Mouse (Mus musculus) stomach, embryonic 14.5 days (tissue): ENCODE data around the gene Tmem63c. TPM values are rescaled to one million over a fixed set of nuclear protein-coding genes. Genes with fewer than 3 reads are reported as not detected.

Source experiments
- ATAC-seq: fragments of 200-750 bp; cut with Nextera tagmentation; 2 replicates; pipeline ENCODE4 v1.8.0; 2017; ENCODE audit warnings: low read depth, moderate TSS enrichment; ENCODE audit not compliant: insufficient number of reproducible peaks, insufficient read depth, low FRiP score
- H3K27ac ChIP-seq: fragments of 300-500 bp; sonication (generic); 2 replicates; pipeline ENCODE4 v1.5.1; 2014; ENCODE audit warnings: mild to moderate bottlenecking, low read length, moderate library complexity, mixed read lengths
- H3K27me3 ChIP-seq: fragments of 300-500 bp; sonication (generic); 2 replicates; pipeline ENCODE4 v1.6.1; 2014; ENCODE audit warnings: low read length, control low read depth, mixed read lengths; ENCODE audit not compliant: control insufficient read depth, insufficient read depth
- H3K36me3 ChIP-seq: fragments of 300-500 bp; sonication (generic); 2 replicates; pipeline ENCODE4 v1.6.1; 2014; ENCODE audit warnings: mild to moderate bottlenecking, control low read depth, low read length, moderate library complexity, mixed read lengths; ENCODE audit not compliant: control insufficient read depth, insufficient read depth
- H3K4me1 ChIP-seq: fragments of 300-500 bp; sonication (generic); 2 replicates; pipeline ENCODE4 v1.6.1; 2014; ENCODE audit warnings: low read length, control low read depth, mixed read lengths; ENCODE audit not compliant: control insufficient read depth, insufficient read depth
- H3K4me2 ChIP-seq: fragments of 300-500 bp; sonication (generic); replicated peaks from 2 replicates; pipeline ENCODE4 v1.6.1; 2014; ENCODE audit warnings: low read depth, low read length, control low read depth
- H3K4me3 ChIP-seq: fragments of 300-500 bp; sonication (generic); 2 replicates; pipeline ENCODE4 v1.5.1; 2014; ENCODE audit warnings: low read depth, low read length, control low read depth
- H3K9ac ChIP-seq: fragments of 300-500 bp; sonication (generic); replicated peaks from 2 replicates; pipeline ENCODE4 v1.6.1; 2014; ENCODE audit warnings: low read depth, mild to moderate bottlenecking, control low read depth, low read length, moderate library complexity, mixed read lengths
- H3K9me3 ChIP-seq: fragments of 300-500 bp; sonication (generic); 2 replicates; pipeline ENCODE4 v1.6.1; 2016; ENCODE audit warnings: low read depth, low read length, control low read depth; ENCODE audit not compliant: control insufficient read depth
- WGBS: fragments of 180-500 bp; shearing (Covaris S2); extraction: QIAGEN DNeasy Blood & Tissue Kit; methylation state at CpG from one replicate; pipeline ENCODE4 v1.1.7; 2014; 5-methylcytosine and 5-hydroxymethylcytosine counted together
- polyA plus RNA-seq: library from polyadenylated mRNA; unstranded; fragments of >200 nt; fragmentation: Nextera tagmentation; extraction: Ambion mirVana; gene quantifications from 2 replicates; pipeline ENCODE4 v1.2.1, GENCODE M21; 2014

Gene Tmem63c
- polyA plus RNA-seq, 1 experiment from 2014 or later: 0.77 TPM

DNA sequence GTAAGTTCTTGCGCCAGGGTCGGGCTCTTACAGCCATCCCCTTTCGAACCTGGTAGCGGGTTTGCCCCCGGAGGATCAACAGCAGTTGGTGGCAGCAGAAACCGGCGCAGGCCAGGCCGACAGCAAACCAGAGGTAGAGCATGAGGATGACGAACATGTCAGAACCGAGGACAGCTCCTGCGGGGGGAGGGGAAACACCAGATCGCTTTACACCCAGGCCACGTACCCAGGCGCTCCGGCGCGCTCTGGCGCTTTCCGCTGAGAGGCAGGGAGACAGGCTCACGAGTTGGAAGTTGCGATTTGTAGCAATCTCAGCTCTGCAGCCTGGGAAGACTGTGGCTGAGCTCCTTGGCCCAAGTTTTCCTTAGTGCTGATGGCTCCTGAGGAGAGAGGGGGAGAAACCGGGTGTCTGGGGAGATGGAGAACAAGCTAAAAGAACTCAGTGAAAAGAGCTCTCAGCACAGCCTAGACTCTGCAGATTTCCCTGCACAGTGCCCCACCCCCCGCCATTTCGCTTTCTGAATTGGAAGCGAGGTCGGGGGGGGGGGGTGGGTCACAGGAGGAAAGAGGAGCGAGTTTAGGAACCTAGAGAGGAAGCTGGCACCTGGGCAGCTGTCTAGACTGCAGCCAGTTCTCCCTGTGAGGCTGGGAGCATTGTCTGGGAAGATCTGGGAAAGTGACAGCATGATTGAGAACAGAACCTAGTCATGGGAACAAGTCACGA lies 37.5 kb upstream of the Tmem63c start:
- WGBS: 2% methylated on average over 28 of the region's 28 CpGs
- H3K27me3 ChIP-seq: peaks cover 17% of the 10 kb centered on the region

GRCm38 (mm10) chr12:86984194-86984555 lies 37.0 kb upstream of the Tmem63c start:
- H3K9me3 ChIP-seq: no peaks in the 10 kb centered on the region
- no peak overlapping the region for H3K4me2 ChIP-seq
- H3K27me3 ChIP-seq: peaks cover 22% of the 10 kb centered on the region
- no peak for ATAC-seq
- no peak overlapping the region for H3K4me3 ChIP-seq
- H3K27ac ChIP-seq: no peak overlapping the region
- H3K9ac ChIP-seq: no peak overlapping the region
- H3K4me1 ChIP-seq: no peaks in the 10 kb centered on the region
- no peaks in the 10 kb centered on the region for H3K36me3 ChIP-seq
- WGBS: 6% methylated on average over 6 of the region's 6 CpGs

More for the DNA sequence above, 37.5 kb upstream of the Tmem63c start:
- ATAC-seq: no peak
- H3K4me3 ChIP-seq: no peak overlapping the region
- H3K36me3 ChIP-seq: no peaks in the 10 kb centered on the region
- H3K4me1 ChIP-seq: no peaks in the 10 kb centered on the region
- no peak overlapping the region for H3K9ac ChIP-seq
- no peaks in the 10 kb centered on the region for H3K9me3 ChIP-seq
- H3K4me2 ChIP-seq: no peak overlapping the region
- no peak overlapping the region for H3K27ac ChIP-seq

- Histone ChIP-seq H3K27me3 (peaks cover 44% of the 10 kb centered on the region), H3K9me3 (no peaks in the 10 kb centered on the region), H3K9ac (no peak overlapping the region), H3K27ac (no peak overlapping the region), H3K4me2 (no peak overlapping the region), H3K4me3 (no peak overlapping the region), H3K36me3 (no peaks in the 10 kb centered on the region), H3K4me1 (0 out of 2 replicates have a peak, but pooled peaks cover 3% of the 10 kb centered on the region)
- no peak for ATAC-seq
- 79% methylated on average over 4 of the region's 4 CpGs for WGBS
Measured at GRCm38 (mm10) chr12:86986562-86986961, 34.6 kb upstream of the Tmem63c start.

DNA sequence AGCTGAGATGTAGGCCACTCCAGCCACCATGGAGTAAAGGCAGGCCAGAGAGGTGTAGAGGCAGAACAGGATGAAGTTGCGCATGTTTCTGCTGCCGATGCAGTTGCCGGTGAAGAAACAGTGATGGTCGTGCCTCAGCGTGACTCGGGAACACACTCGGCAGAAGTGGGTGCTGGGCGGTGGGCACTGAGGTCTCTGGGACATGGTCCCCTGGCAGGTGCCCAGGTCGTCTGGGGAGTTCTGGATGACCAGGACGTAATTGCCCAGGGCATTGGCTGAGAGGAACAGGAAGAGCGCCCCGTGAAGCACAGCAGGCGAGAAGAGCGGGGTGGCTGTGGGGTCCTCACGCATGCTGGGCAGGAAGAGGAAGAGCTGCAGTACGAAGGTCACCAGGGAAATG lies 32.9 kb upstream of the Tmem63c start:
- no peak overlapping the region for H3K9ac ChIP-seq
- no peak overlapping the region for H3K27ac ChIP-seq
- no peaks in the 10 kb centered on the region for H3K9me3 ChIP-seq
- H3K36me3 ChIP-seq: no peaks in the 10 kb centered on the region
- H3K4me1 ChIP-seq: 0 out of 2 replicates have a peak, but pooled peaks cover 3% of the 10 kb centered on the region
- ATAC-seq: no peak
- H3K27me3 ChIP-seq: peaks cover 40% of the 10 kb centered on the region
- no peak overlapping the region for H3K4me2 ChIP-seq
- H3K4me3 ChIP-seq: no peak overlapping the region
- WGBS: 43% methylated on average over 16 of the region's 16 CpGs

DNA sequence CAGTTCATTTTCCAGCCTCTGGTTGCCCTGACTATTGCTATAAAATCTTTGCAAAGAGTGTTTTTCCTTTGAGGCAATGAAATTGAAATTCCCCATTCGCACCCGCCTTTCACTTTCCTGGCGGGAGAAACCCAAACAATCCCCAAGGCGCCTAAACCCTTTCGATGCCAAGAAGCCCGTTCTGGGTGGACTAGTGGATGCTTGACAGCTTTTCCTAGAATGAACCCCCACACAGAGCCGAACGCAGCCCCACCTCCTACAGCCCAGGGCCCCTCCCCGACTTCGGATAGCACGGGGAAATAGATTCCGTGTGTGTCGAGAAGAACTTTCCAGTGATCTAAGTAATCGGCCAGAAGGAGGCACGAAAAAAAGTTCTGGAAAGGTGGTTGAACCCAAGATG lies 31.8 kb upstream of the Tmem63c start:
- no peak overlapping the region for H3K9ac ChIP-seq
- H3K36me3 ChIP-seq: no peaks in the 10 kb centered on the region
- H3K9me3 ChIP-seq: no peaks in the 10 kb centered on the region
- H3K4me1 ChIP-seq: 0 out of 2 replicates have a peak, but pooled peaks cover 3% of the 10 kb centered on the region
- 8% methylated on average over 15 of the region's 15 CpGs for WGBS
- H3K4me2 ChIP-seq: peak overlapping the region; percentile 40; the same call in 1 of the 2 replicates
- H3K27ac ChIP-seq: no peak overlapping the region
- peaks cover 40% of the 10 kb centered on the region for H3K27me3 ChIP-seq
- H3K4me3 ChIP-seq: no peak overlapping the region; the same call in 1 of the 2 replicates
- ATAC-seq: no peak

- ATAC-seq: peak; percentile 73; the same call in 1 of the 2 replicates
- Histone ChIP-seq H3K36me3 (no peaks in the 10 kb centered on the region), H3K4me2 (peak within 1 kb of the TSS; percentile 40), H3K27me3 (peaks cover 40% of the 10 kb centered on the region), H3K9me3 (no peaks in the 10 kb centered on the region), H3K4me1 (0 out of 2 replicates have a peak, but pooled peaks cover 3% of the 10 kb centered on the region), H3K27ac (no peak within 1 kb of the TSS), H3K4me3 (peak within 1 kb of the TSS; percentile 22), H3K9ac (no peak within 1 kb of the TSS)
- WGBS: 2% methylated on average over 67 of the region's 68 CpGs
Measured at GRCm38 (mm10) chr12:86989890-86990754, 31.0 kb upstream of the Tmem63c start, which contains the start of gene Zdhhc22. TSS of gene Zdhhc22 (minus strand) at chr12:86990430.

DNA sequence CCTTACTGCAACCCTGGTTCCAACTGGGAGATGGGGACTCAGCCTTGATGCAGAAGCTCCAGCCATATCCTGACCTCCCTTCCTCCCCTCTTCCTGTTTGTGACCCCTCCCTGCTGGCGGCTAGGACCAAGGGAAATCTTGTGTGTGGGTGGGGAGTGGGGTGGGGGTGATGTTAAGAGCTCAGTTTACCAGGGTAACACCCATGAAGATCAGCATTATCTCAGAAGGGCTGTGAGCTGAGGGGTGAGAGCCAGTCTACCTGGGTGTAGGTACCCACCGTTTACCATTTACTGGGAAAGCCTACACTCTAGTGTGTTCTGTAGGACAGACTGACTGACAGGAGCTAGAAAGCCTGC lies 30.4 kb upstream of the Tmem63c start:
- peaks cover 40% of the 10 kb centered on the region for H3K27me3 ChIP-seq
- 0 out of 2 replicates have a peak, but pooled peaks cover 3% of the 10 kb centered on the region for H3K4me1 ChIP-seq
- H3K27ac ChIP-seq: no peak overlapping the region
- no peak overlapping the region for H3K4me3 ChIP-seq
- no peak for ATAC-seq
- 0 out of 2 replicates have a peak overlapping the region, but pooled peaks have one; percentile 40 for H3K4me2 ChIP-seq
- WGBS: 43% methylated on average over 2 of the region's 2 CpGs
- H3K9ac ChIP-seq: no peak overlapping the region
- H3K36me3 ChIP-seq: no peaks in the 10 kb centered on the region
- H3K9me3 ChIP-seq: no peaks in the 10 kb centered on the region

GRCm38 (mm10) chr12:86994166-86994565 lies 27.0 kb upstream of the Tmem63c start:
- H3K9ac ChIP-seq: no peak overlapping the region
- no peaks in the 10 kb centered on the region for H3K36me3 ChIP-seq
- no peak overlapping the region for H3K4me3 ChIP-seq
- H3K27ac ChIP-seq: no peak overlapping the region
- H3K27me3 ChIP-seq: peaks cover 22% of the 10 kb centered on the region
- H3K4me2 ChIP-seq: no peak overlapping the region
- no peak for ATAC-seq
- no peaks in the 10 kb centered on the region for H3K9me3 ChIP-seq
- WGBS: 32% methylated on average over 4 of the region's 4 CpGs
- H3K4me1 ChIP-seq: 0 out of 2 replicates have a peak, but pooled peaks cover 3% of the 10 kb centered on the region
